Mouse (Mus musculus): ENCODE results near the gene Mia.

DNA sequence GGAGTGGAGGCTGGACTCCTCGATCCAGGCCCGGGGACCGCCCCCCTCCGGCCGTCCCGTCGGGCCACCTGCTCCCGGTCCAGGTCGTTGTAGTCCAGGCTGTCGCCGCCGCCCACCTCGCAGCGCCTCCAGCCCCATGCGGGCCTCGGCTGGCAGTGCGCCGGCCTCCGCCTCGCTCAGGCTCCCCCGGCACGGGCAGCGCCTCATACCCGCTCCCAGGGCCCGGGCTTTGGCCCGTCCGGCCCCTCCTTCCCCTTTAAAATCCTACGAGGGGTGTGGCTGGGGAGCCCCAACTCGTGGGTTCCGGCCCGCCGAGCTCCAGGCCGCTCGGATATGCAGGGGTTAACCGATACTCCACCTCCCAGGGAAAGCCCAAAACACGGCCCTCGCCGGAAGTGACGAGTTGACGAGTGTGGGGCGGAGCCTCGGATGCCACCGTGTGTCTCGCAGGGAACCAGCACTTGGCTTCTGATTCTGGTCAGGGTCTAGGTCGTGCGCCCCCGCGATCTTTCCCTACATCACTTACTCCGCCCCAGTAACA, 47.4 kb upstream of the Mia start, which contains the start of gene Itpkc:
- TF ChIP-seq MAFK (IDR thresholded peaks at IDR 0.05; ENCODE audit: insufficient read depth, low read depth, low read length) (no peak), HCFC1 (IDR thresholded peaks at IDR 0.05; ENCODE audit: borderline replicate concordance, insufficient read depth, low read length) (peak; percentile 66; the same call in 1 of the 2 replicates), CHD2 (IDR thresholded peaks at IDR 0.05; ENCODE audit: low read depth, low read length) (no peak), ZNF384 (IDR thresholded peaks at IDR 0.05; ENCODE audit: low read depth, low read length) (no peak), ZC3H11A (IDR thresholded peaks at IDR 0.05; ENCODE audit: borderline replicate concordance, low read depth, low read length) (no peak)

Measured in ES-E14 (cell line).